Mouse (Mus musculus) cerebellum, adult 8-10 months (tissue): Measurements from ENCODE around the gene Olfr767.
"Not testable (repeated sequence)": the region's sequence is repeated elsewhere in the genome, so short reads cannot be mapped to it uniquely, and the experiment has no call there.

ENCODE experiments used
- DNase-seq: peaks from one replicate; pipeline ENCODE4 v3.0.0; 2022

The Olfr767 gene

DNA sequence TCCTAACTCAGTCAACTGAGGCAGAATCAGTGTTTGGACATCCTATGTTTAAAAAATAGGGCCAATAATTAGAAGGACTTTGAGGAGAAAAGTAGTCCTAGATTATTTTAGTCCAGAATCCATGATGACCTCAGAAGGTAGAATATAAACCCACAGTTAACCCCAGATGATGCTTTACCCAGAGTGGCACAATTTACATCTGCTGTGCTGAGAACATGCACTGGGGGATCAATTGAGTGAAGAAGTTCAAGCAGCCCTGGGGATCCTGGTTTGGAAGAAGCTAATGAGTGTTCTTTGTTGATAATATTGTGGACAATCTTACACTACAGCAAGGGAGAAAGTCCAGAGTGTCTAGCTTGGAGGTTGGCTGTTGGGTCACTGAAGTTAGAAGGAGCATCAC is at the start of gene Olfr767:
Gene Olfr767, minus strand, starts transcription at position 101 of the 400 bp plus-strand sequence.
- not testable (repeated sequence) for DNase-seq

GRCm38 (mm10) chr10:129117761-129118160 is 35.1 kb upstream of the Olfr767 start, which contains the start of gene Olfr769:
Olfr769 (minus strand) TSS chr10:129117861.
- DNase-seq: no peak

- no peak for DNase-seq
Observed at GRCm38 (mm10) chr10:129115146-129115545, 32.4 kb upstream of the Olfr767 start.

- DNase-seq: no peak
Observed at GRCm38 (mm10) chr10:129101231-129101630, 18.5 kb upstream of the Olfr767 start.

DNA sequence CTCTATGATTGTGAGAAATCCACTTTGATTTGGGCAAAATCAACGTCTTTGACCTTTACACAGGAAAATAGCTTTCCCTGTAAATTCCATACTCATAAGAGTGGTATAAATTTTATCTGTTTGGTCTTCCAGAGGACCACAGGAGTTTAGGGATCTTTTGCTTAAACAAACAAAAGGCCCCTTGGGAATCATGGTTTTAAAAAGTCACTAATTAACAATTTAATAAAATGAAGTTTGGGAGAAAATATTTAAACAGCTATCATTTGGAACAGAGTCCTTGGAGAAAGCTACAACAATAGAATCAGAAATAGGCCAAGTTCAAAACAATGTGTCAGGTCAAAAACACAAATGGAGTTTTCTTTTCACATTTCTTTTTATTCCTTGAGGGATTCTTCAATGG is 16.6 kb upstream of the Olfr767 start, which contains the start of gene Olfr768:
Gene Olfr768, minus strand, starts transcription at position 101 of the 400 bp plus-strand sequence.
- DNase-seq: no peak

DNA sequence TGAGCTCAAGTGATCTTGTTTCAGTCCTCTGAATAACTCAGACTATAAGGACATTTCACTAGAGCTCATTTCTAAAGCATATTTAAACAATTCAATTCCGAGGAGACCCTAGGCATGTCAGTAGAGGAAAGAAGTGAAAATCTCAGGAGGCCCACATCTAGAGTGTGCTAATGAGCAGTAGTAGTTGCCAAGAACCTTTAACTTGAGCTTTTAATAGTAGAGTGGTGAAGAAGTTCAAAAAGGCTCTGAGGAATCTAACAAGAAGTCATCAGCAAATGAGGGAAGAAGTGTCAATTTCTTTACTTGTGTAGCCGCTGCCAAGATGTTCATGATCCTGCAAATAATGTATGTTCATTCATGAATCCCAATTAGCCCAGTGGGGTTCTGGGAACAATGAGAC is 13.8 kb downstream of the Olfr767 start, which contains the start of gene Olfr766-ps1:
Gene Olfr766-ps1, minus strand, starts transcription at position 101 of the 400 bp plus-strand sequence.
- DNase-seq: no peak

GRCm38 (mm10) chr10:129049898-129050297 is 32.8 kb downstream of the Olfr767 start, which contains the start of gene Olfr765:
Olfr765 (minus strand) TSS chr10:129049998.
- not testable (repeated sequence) for DNase-seq

DNA sequence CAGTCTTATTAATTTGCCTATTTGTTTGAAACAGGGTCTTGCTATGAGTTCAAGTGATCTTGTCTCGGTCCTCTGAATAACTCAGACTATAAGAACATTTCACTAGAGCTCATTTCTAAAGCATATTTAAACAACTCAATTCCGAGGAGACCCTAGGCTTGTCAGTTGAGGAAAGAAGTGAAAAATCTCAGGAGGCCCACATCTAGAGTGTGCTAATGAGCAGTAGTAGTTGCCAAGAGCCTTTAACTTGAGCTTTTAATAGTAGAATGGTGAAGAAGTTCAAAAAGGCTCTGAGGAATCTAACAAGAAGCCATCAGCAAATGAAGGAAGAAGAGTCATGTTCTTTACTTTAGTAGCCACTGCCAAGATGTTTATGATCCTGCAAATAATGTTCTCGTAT is 42.9 kb downstream of the Olfr767 start, which contains the start of gene Olfr764-ps1:
Gene Olfr764-ps1, minus strand, starts transcription at position 101 of the 400 bp plus-strand sequence.
- DNase-seq: no peak

GRCm38 (mm10) chr10:129028343-129028742 is 54.4 kb downstream of the Olfr767 start:
- DNase-seq: no peak

DNA sequence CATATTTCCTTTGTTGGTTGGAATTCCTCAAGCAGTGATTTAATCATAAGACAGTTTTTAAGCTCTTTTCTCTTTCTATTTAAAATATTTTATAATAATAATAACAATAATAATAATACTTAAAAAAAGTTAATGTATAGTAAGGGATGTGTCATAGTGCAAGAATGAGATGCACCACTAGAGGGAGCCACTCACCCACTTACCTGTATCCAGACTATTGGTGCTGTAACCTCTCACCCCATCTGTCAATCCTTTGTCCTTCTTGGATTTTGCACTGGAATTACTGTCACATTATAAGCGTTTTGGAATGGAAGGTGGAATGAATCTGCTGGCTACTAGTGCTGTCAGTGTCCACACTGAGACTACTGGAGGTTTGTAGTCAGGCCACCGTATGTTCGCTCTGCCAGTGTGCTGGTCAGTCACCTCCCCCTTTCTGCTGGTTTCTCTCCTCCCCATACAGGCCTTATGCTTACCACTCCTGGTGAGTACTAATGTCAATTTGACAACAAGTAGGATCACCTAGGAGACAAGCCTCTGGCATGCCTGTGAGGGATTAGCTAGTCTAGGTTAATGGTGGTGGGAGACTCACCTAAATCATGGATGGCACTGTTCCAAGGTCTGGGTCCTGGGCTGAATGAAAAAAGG is 56.6 kb downstream of the Olfr767 start:
- peak; percentile 9 for DNase-seq
